Mouse (Mus musculus): ENCODE measurements around the gene Cbx2. TPM values are rescaled to one million over a fixed set of nuclear protein-coding genes. Genes with fewer than 3 reads are reported as not detected.

The Cbx2 gene
- total and polyA plus RNA-seq, 2 experiments: 2.9 to 3.9 TPM

DNA sequence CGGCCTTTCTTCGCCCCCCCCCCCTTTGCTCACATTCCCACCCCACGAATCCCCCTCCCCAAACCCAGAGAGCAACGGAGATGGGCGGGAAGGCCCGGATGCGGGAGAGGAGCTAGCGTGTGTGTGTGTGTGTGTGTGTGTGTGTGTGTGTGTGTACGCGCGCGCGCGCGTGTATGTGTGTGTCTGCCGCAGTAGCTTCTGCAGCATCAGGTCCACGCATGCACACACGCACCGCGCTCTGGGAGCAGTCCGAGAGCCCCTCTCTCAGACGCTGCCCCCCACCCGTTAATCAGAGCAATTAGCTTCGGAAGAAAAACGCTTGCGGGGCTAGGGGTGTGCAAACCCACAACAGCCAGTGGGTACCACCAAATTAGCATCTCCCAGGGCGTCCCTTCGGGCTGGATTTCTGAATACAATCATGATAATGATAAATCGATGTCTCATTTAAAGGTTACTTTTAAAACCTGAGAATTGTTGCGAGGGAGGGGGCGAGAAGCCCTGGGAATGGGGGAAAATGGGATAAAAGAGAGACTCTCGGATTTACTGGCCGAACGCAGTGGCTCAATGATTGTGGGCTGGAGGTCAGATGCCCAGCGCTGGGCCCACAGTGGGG lies 31.1 kb downstream of the Cbx2 start:
- no peak overlapping the region for H3K4me3 ChIP-seq (ENCODE audit: insufficient read depth, low read depth, low read length)
- no peak overlapping the region for H3K9ac ChIP-seq (ENCODE audit: low read depth, low read length)
- no peaks in the 10 kb centered on the region for H3K36me3 ChIP-seq (ENCODE audit: control insufficient read depth, insufficient read depth, low read length)
- H3K27me3 ChIP-seq (ENCODE audit: control insufficient read depth, insufficient read depth, low read length): peaks cover 16% of the 10 kb centered on the region; the same call in 1 of the 2 replicates
- no peak overlapping the region for H3K27ac ChIP-seq (replicated peaks; ENCODE audit: insufficient read depth, low read depth, low read length)
- no peaks in the 10 kb centered on the region for H3K79me2 ChIP-seq (ENCODE audit: control insufficient read depth, insufficient read depth, low read length)
- H3K4me1 ChIP-seq (ENCODE audit: control insufficient read depth, insufficient read depth, low read length): peaks cover 4% of the 10 kb centered on the region; the same call in 1 of the 2 replicates
- TF ChIP-seq POLR2A (IDR thresholded peaks at IDR 0.05; ENCODE audit: extremely low read depth, insufficient read depth, low read length): no peak
- TF ChIP-seq CTCF (IDR thresholded peaks at IDR 0.05; ENCODE audit: low read depth, low read length): no peak
- 3% methylated on average over 34 of the region's 35 CpGs for WGBS
- DNase-seq (ENCODE audit: extremely low read depth, low read depth, low spot score): no peak

DNA sequence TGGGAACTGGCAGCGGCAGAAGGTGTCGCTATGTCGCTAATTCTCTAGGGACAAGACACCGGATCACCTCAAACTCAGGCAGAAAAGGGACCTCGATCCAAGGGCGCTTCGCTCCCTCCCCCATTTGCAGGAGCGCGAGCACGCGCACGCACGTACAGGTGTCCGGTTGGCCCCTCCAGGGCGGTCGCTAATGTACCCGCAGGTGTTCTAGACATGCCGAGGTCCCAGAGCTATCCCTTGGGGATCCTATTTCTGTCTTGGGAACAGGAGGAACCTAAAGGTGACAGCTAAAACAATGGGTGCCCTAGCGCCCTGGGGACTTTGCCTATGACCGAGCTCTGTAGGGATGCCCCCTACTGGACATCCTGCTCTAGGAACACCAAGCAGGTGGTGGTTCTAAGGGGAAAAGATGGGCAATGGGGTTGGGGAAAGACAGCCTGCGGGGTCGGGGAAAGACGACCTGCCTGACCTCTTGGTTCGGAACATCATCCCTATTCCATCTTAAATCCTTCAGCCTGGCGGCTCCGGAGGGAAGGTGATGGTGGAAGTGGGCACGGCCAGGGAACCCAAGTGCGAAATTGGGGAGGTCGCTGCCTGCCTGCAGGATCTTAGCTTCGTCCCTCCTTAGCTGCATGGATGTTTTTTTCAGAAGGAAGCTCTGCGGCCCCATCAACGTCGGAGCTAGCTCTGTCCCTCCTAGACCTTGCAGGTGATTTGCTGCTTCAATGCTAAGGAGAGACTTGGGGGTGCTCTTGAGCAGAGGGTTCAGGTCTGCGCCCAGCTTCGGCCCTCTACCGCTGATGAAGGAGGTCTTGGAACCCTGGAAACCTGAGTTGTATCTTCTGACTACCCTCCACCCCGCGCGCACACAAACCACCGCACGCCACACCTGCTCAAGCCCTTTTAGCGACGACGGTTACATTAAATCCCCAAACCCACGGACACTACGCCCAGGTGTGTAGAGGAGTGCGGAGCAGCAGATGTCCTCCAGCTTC lies 31.9 kb downstream of the Cbx2 start:
- H3K9ac ChIP-seq (ENCODE audit: low read depth, low read length): no peak overlapping the region
- peaks cover 4% of the 10 kb centered on the region; the same call in 1 of the 2 replicates for H3K4me1 ChIP-seq (ENCODE audit: control insufficient read depth, insufficient read depth, low read length)
- no peak overlapping the region for H3K4me3 ChIP-seq (ENCODE audit: insufficient read depth, low read depth, low read length)
- TF ChIP-seq POLR2A (IDR thresholded peaks at IDR 0.05; ENCODE audit: extremely low read depth, insufficient read depth, low read length) (no peak), CTCF (IDR thresholded peaks at IDR 0.05; ENCODE audit: low read depth, low read length) (peak; percentile 75)
- 6% methylated on average over 47 of the region's 47 CpGs for WGBS
- H3K36me3 ChIP-seq (ENCODE audit: control insufficient read depth, insufficient read depth, low read length): no peaks in the 10 kb centered on the region
- no peak overlapping the region for H3K27ac ChIP-seq (replicated peaks; ENCODE audit: insufficient read depth, low read depth, low read length)
- no peaks in the 10 kb centered on the region for H3K79me2 ChIP-seq (ENCODE audit: control insufficient read depth, insufficient read depth, low read length)
- DNase-seq (ENCODE audit: extremely low read depth, low read depth, low spot score): peak; percentile 45
- H3K27me3 ChIP-seq (ENCODE audit: control insufficient read depth, insufficient read depth, low read length): peaks cover 16% of the 10 kb centered on the region; the same call in 1 of the 2 replicates

- Histone ChIP-seq H3K4me1 (ENCODE audit: control insufficient read depth, insufficient read depth, low read length) (peaks cover 4% of the 10 kb centered on the region; the same call in 1 of the 2 replicates), H3K27ac (replicated peaks; ENCODE audit: insufficient read depth, low read depth, low read length) (no peak overlapping the region), H3K9ac (ENCODE audit: low read depth, low read length) (no peak overlapping the region), H3K79me2 (ENCODE audit: control insufficient read depth, insufficient read depth, low read length) (no peaks in the 10 kb centered on the region), H3K27me3 (ENCODE audit: control insufficient read depth, insufficient read depth, low read length) (peaks cover 16% of the 10 kb centered on the region; the same call in 1 of the 2 replicates), H3K4me3 (ENCODE audit: insufficient read depth, low read depth, low read length) (no peak overlapping the region), H3K36me3 (ENCODE audit: control insufficient read depth, insufficient read depth, low read length) (no peaks in the 10 kb centered on the region)
- DNase-seq (ENCODE audit: extremely low read depth, low read depth, low spot score): no peak
- 4% methylated on average over 32 of the region's 32 CpGs for WGBS
- TF ChIP-seq CTCF (IDR thresholded peaks at IDR 0.05; ENCODE audit: low read depth, low read length): no peak
- TF ChIP-seq POLR2A (IDR thresholded peaks at IDR 0.05; ENCODE audit: extremely low read depth, insufficient read depth, low read length): no peak
Observed at GRCm38 (mm10) chr11:119055571-119056131, 32.9 kb downstream of the Cbx2 start.

- H3K27me3 ChIP-seq (ENCODE audit: control insufficient read depth, insufficient read depth, low read length): peaks cover 16% of the 10 kb centered on the region; the same call in 1 of the 2 replicates
- peaks cover 4% of the 10 kb centered on the region; the same call in 1 of the 2 replicates for H3K4me1 ChIP-seq (ENCODE audit: control insufficient read depth, insufficient read depth, low read length)
- WGBS: under 1% methylated on average over 65 of the region's 65 CpGs
- peak overlapping the region; percentile 82 for H3K4me3 ChIP-seq (ENCODE audit: insufficient read depth, low read depth, low read length)
- no peak for DNase-seq (ENCODE audit: extremely low read depth, low read depth, low spot score)
- no peaks in the 10 kb centered on the region for H3K79me2 ChIP-seq (ENCODE audit: control insufficient read depth, insufficient read depth, low read length)
- 0 out of 2 replicates have a peak overlapping the region, but pooled peaks have one; percentile 12 for H3K27ac ChIP-seq (replicated peaks; ENCODE audit: insufficient read depth, low read depth, low read length)
- TF ChIP-seq CTCF (IDR thresholded peaks at IDR 0.05; ENCODE audit: low read depth, low read length): no peak
- TF ChIP-seq POLR2A (IDR thresholded peaks at IDR 0.05; ENCODE audit: extremely low read depth, insufficient read depth, low read length): no peak
- H3K9ac ChIP-seq (ENCODE audit: low read depth, low read length): peak overlapping the region; percentile 81
- H3K36me3 ChIP-seq (ENCODE audit: control insufficient read depth, insufficient read depth, low read length): no peaks in the 10 kb centered on the region
Observed at GRCm38 (mm10) chr11:119056301-119057211, 33.8 kb downstream of the Cbx2 start.

DNA sequence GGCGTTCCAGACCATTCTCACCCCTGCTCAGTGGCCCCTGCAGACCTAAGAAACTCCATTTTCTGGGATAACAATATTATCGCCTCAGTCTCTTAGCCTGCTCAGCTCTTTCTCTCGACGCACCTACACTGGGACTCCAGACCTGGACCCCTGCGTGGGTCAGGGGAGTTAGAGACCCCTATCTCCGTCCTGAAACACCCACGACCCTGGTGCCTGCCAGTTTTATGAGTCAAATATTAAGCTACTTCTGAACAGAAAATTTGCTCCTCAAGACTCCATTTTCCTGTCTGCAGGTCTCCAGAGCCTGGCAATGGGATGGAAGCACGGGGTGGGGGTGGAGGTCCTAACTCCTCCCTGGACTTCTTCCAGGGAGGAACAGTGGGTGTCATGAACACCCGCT lies 34.5 kb downstream of the Cbx2 start:
- no peaks in the 10 kb centered on the region for H3K36me3 ChIP-seq (ENCODE audit: control insufficient read depth, insufficient read depth, low read length)
- WGBS: 8% methylated on average over 9 of the region's 9 CpGs
- H3K27me3 ChIP-seq (ENCODE audit: control insufficient read depth, insufficient read depth, low read length): peaks cover 16% of the 10 kb centered on the region; the same call in 1 of the 2 replicates
- H3K27ac ChIP-seq (replicated peaks; ENCODE audit: insufficient read depth, low read depth, low read length): no peak overlapping the region
- H3K79me2 ChIP-seq (ENCODE audit: control insufficient read depth, insufficient read depth, low read length): no peaks in the 10 kb centered on the region
- H3K9ac ChIP-seq (ENCODE audit: low read depth, low read length): peak overlapping the region; percentile 81
- 0 out of 2 replicates have a peak overlapping the region, but pooled peaks have one; percentile 82 for H3K4me3 ChIP-seq (ENCODE audit: insufficient read depth, low read depth, low read length)
- no peak for DNase-seq (ENCODE audit: extremely low read depth, low read depth, low spot score)
- TF ChIP-seq POLR2A (IDR thresholded peaks at IDR 0.05; ENCODE audit: extremely low read depth, insufficient read depth, low read length) (no peak), CTCF (IDR thresholded peaks at IDR 0.05; ENCODE audit: low read depth, low read length) (no peak)
- H3K4me1 ChIP-seq (ENCODE audit: control insufficient read depth, insufficient read depth, low read length): peaks cover 4% of the 10 kb centered on the region; the same call in 1 of the 2 replicates

Data from liver, adult 2 months (tissue).